Comparison of ENCODE assay signal across 8 mouse cellular contexts in the genomic region with DNA sequence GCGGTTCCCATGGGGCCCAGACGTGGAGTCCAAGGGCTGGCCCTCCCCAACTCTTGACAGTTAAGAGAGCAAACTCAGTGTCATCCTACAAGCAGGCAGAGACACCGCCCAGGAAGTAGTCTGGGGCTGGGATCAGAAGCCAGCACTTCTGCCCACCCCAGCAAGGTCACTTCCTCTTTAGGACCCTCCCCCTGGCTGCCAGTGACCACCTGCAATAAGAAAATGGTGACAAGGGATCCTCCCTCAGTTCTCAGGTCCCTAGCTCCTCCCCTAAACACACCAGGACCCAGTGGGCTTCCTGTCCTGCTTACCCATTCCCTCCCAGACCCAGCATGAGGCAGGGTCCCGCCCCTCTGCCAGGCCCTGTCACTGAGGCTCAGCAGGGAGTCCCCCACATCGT. TPM values are rescaled to one million over a fixed set of nuclear protein-coding genes. Genes with fewer than 3 reads are reported as not detected.
DNase-seq lines count a peak whose midpoint lies in the region; ATAC-seq and TF ChIP-seq lines count a peak whose summit lies in the region.

No protein-coding gene starts in this region.

- peaks cover 76% of the 10 kb centered on the region for H3K79me2 ChIP-seq in myocyte (ENCODE audit: control insufficient read depth, insufficient read depth)

- H3K27me3 ChIP-seq in limb, embryonic 12.5 days, result 0 out of 2 replicates have a peak, but pooled peaks cover 3% of the 10 kb centered on the region
- no peaks in the 10 kb centered on the region for H3K27me3 ChIP-seq in myocyte (ENCODE audit: control insufficient read depth, insufficient read depth, insufficient read length)
- peaks cover 27% of the 10 kb centered on the region for H3K27me3 ChIP-seq in forebrain, embryonic 14.5 days (replicated peaks; ENCODE audit: control insufficient read depth, insufficient read depth, low read length)
- H3K27me3 ChIP-seq in forebrain, embryonic 16.5 days (replicated peaks; ENCODE audit: control insufficient read depth, insufficient read depth, low read length), result peaks cover 22% of the 10 kb centered on the region

- ATAC-seq in granulocyte monocyte progenitor cell, adult 5-6 weeks (replicated peaks; ENCODE audit: poor library complexity, severe bottlenecking), result peak; percentile 83
- no peak for ATAC-seq in limb, embryonic 12.5 days (ENCODE audit: insufficient number of reproducible peaks, insufficient read depth, low FRiP score, low TSS enrichment, low read depth)
- no peak for ATAC-seq in forebrain, embryonic 14.5 days
- ATAC-seq in forebrain, embryonic 16.5 days, result no peak

- H3K4me2 ChIP-seq in limb, embryonic 12.5 days, result peak overlapping the region; percentile 23; the same call in 1 of the 2 replicates
- peak overlapping the region; percentile 97 for H3K4me2 ChIP-seq in myocyte (ENCODE audit: low read depth)
- no peak overlapping the region for H3K4me2 ChIP-seq in forebrain, embryonic 14.5 days (ENCODE audit: low read length)
- H3K4me2 ChIP-seq in forebrain, embryonic 16.5 days (ENCODE audit: low read length), result no peak overlapping the region

- TF ChIP-seq POLR2A in myocyte (IDR thresholded peaks at IDR 0.05; ENCODE audit: insufficient read length, low read depth), result no peak

- peaks cover 41% of the 10 kb centered on the region for H3K4me1 ChIP-seq in limb, embryonic 12.5 days (replicated peaks)
- H3K4me1 ChIP-seq in forebrain, embryonic 14.5 days (ENCODE audit: control insufficient read depth, insufficient read depth, low read length), result no peaks in the 10 kb centered on the region
- H3K4me1 ChIP-seq in forebrain, embryonic 16.5 days (replicated peaks; ENCODE audit: control insufficient read depth, insufficient read depth, low read length), result peaks cover 20% of the 10 kb centered on the region

- DNase-seq in kidney, adult 11 months, result peak; percentile 53
- no peak for DNase-seq in kidney, adult 18-20 months
- DNase-seq in forebrain, embryonic 14.5 days (ENCODE audit: low spot score), result no peak
- no peak for DNase-seq in left cerebral cortex, adult 11 months (ENCODE audit: low spot score)

- 0 out of 2 replicates have a peak overlapping the region, but pooled peaks have one; percentile 29 for H3K27ac ChIP-seq in limb, embryonic 12.5 days
- no peak overlapping the region for H3K27ac ChIP-seq in forebrain, embryonic 14.5 days (ENCODE audit: low read depth, low read length)
- H3K27ac ChIP-seq in forebrain, embryonic 16.5 days (ENCODE audit: low read length), result no peak overlapping the region

- no peak overlapping the region for H3K4me3 ChIP-seq in limb, embryonic 12.5 days (replicated peaks)
- H3K4me3 ChIP-seq in myocyte, result peak overlapping the region; percentile 86
- H3K4me3 ChIP-seq in forebrain, embryonic 14.5 days (ENCODE audit: low read depth, low read length), result no peak overlapping the region
- H3K4me3 ChIP-seq in forebrain, embryonic 16.5 days (replicated peaks; ENCODE audit: low read length), result no peak overlapping the region

- H3K36me3 ChIP-seq in limb, embryonic 12.5 days, result peaks cover 6% of the 10 kb centered on the region; the same call in 1 of the 2 replicates
- peaks cover 6% of the 10 kb centered on the region for H3K36me3 ChIP-seq in myocyte (ENCODE audit: control insufficient read depth, insufficient read depth)
- H3K36me3 ChIP-seq in forebrain, embryonic 14.5 days (ENCODE audit: control insufficient read depth, insufficient read depth, low read length), result no peaks in the 10 kb centered on the region
- H3K36me3 ChIP-seq in forebrain, embryonic 16.5 days (ENCODE audit: control insufficient read depth, insufficient read depth), result no peaks in the 10 kb centered on the region

- WGBS in limb, embryonic 12.5 days, result 24% methylated on average over 5 of the region's 5 CpGs
- 42% methylated on average over 5 of the region's 5 CpGs for WGBS in forebrain, embryonic 14.5 days
- 35% methylated on average over 5 of the region's 5 CpGs for WGBS in forebrain, embryonic 16.5 days

- H3ac ChIP-seq in myocyte (ENCODE audit: control insufficient read depth, insufficient read length), result no peak overlapping the region

- no peak overlapping the region for H3K9ac ChIP-seq in limb, embryonic 12.5 days (replicated peaks)
- H3K9ac ChIP-seq in forebrain, embryonic 14.5 days (ENCODE audit: low read length), result no peak overlapping the region
- H3K9ac ChIP-seq in forebrain, embryonic 16.5 days (replicated peaks; ENCODE audit: low read depth, low read length), result no peak overlapping the region

- H3K9me3 ChIP-seq in limb, embryonic 12.5 days, result no peaks in the 10 kb centered on the region
- no peaks in the 10 kb centered on the region for H3K9me3 ChIP-seq in forebrain, embryonic 14.5 days (replicated peaks; ENCODE audit: control insufficient read depth, low read length)
- no peaks in the 10 kb centered on the region for H3K9me3 ChIP-seq in forebrain, embryonic 16.5 days (ENCODE audit: control insufficient read depth, low read length)

TF ChIP-seq in myocyte, 11 proteins besides CTCF, POLR2A, EP300 and RAD21:
- no peak for TF ChIP-seq SRF (IDR thresholded peaks at IDR 0.05; ENCODE audit: control insufficient read depth, insufficient read length, low read depth)
- TF ChIP-seq REST (IDR thresholded peaks at IDR 0.05; ENCODE audit: insufficient read depth, insufficient read length), result no peak
- TF ChIP-seq USF1 (IDR thresholded peaks at IDR 0.05; ENCODE audit: low read depth), result no peak
- TF ChIP-seq MYOG (IDR thresholded peaks at IDR 0.05; ENCODE audit: control insufficient read depth in 1 of 3, insufficient read depth in 1 of 3, insufficient read length in 2 of 3, low read depth in 2 of 3), result no peak
- no peak for TF ChIP-seq CEBPB (IDR thresholded peaks at IDR 0.05; ENCODE audit: insufficient read depth, poor library complexity, severe bottlenecking)
- TF ChIP-seq POLR2AphosphoS2 (IDR thresholded peaks at IDR 0.05; ENCODE audit: insufficient read length, low read depth), result no peak
- TF ChIP-seq TCF3 (IDR thresholded peaks at IDR 0.05; ENCODE audit: insufficient read length, low read depth), result no peak
- TF ChIP-seq TCF12 (IDR thresholded peaks at IDR 0.05; ENCODE audit: insufficient read depth, poor library complexity, severe bottlenecking), result no peak
- TF ChIP-seq MYOD1 (IDR thresholded peaks at IDR 0.05; ENCODE audit: control insufficient read depth in 1 of 3, insufficient read length in 2 of 3, low read depth in 2 of 3), result no peak
- TF ChIP-seq MAX (IDR thresholded peaks at IDR 0.05; ENCODE audit: low read depth), result no peak
- no peak for TF ChIP-seq E2F4 (IDR thresholded peaks at IDR 0.05; ENCODE audit: insufficient read depth)

RNA-seq across cellular contexts. Expression of gene Piezo1, which starts 3.3 kb away (rescaled TPM):
- 19.4 and 67.1 TPM in 2 replicates for total RNA-seq in granulocyte monocyte progenitor cell, adult 5-6 weeks (2014; fragmentation: Nextera tagmentation)
- 15.8 and 22.4 TPM in 2 replicates for total RNA-seq in granulocyte monocyte progenitor cell, adult 5-6 weeks (2017)
- polyA plus RNA-seq in limb, embryonic 12.5 days (2016; fragmentation: Nextera tagmentation; extraction: Ambion mirVana), result 11.9 and 13.9 TPM in 2 replicates
- 156 TPM for polyA plus RNA-seq in myocyte (2012; fragmentation: generic; extraction: Trizol)
- polyA plus RNA-seq in forebrain, embryonic 14.5 days (2014; fragmentation: Nextera tagmentation; extraction: Ambion mirVana), result 1.2 and 1.6 TPM in 2 replicates
- polyA plus RNA-seq in forebrain, embryonic 16.5 days (2015; fragmentation: Nextera tagmentation; extraction: Ambion mirVana), result 1.9 and 3.4 TPM in 2 replicates

RNA-seq across cellular contexts. Expression of gene Cdt1, which starts 20.0 kb away (rescaled TPM):
- total RNA-seq in granulocyte monocyte progenitor cell, adult 5-6 weeks (2014; fragmentation: Nextera tagmentation), result 76.0 and 153 TPM in 2 replicates
- 38.6 and 38.8 TPM in 2 replicates for total RNA-seq in granulocyte monocyte progenitor cell, adult 5-6 weeks (2017)
- polyA plus RNA-seq in limb, embryonic 12.5 days (2016; fragmentation: Nextera tagmentation; extraction: Ambion mirVana), result 52.3 and 52.7 TPM in 2 replicates
- polyA plus RNA-seq in myocyte (2012; fragmentation: generic; extraction: Trizol), result 19.7 TPM
- 12.8 and 13.4 TPM in 2 replicates for polyA plus RNA-seq in forebrain, embryonic 14.5 days (2014; fragmentation: Nextera tagmentation; extraction: Ambion mirVana)
- 12.0 and 13.9 TPM in 2 replicates for polyA plus RNA-seq in forebrain, embryonic 16.5 days (2015; fragmentation: Nextera tagmentation; extraction: Ambion mirVana)

RNA-seq across cellular contexts. Expression of gene Aprt, which starts 28.9 kb away (rescaled TPM):
- total RNA-seq in granulocyte monocyte progenitor cell, adult 5-6 weeks (2014; fragmentation: Nextera tagmentation), result 276 and 290 TPM in 2 replicates
- total RNA-seq in granulocyte monocyte progenitor cell, adult 5-6 weeks (2017), result 139 and 228 TPM in 2 replicates
- 299 and 305 TPM in 2 replicates for polyA plus RNA-seq in limb, embryonic 12.5 days (2016; fragmentation: Nextera tagmentation; extraction: Ambion mirVana)
- polyA plus RNA-seq in myocyte (2012; fragmentation: generic; extraction: Trizol), result 261 TPM
- polyA plus RNA-seq in forebrain, embryonic 14.5 days (2014; fragmentation: Nextera tagmentation; extraction: Ambion mirVana), result 200 and 247 TPM in 2 replicates
- 184 and 204 TPM in 2 replicates for polyA plus RNA-seq in forebrain, embryonic 16.5 days (2015; fragmentation: Nextera tagmentation; extraction: Ambion mirVana)

Comparison
In these comparisons a context has a peak if more than half of its experiments do, and no peak if none do; other contexts are left out.
1. H3K4me2 ChIP-seq: peak in limb, embryonic 12.5 days (single experiment) and myocyte (single experiment); none in forebrain, embryonic 14.5 days (single experiment) and forebrain, embryonic 16.5 days (single experiment).
2. RNA of gene Piezo1, which starts 3.3 kb away (polyA plus RNA-seq): 156 TPM in myocyte (single experiment); 11.9 to 13.9 TPM in limb, embryonic 12.5 days, 1.9 to 3.4 TPM in forebrain, embryonic 16.5 days and 1.2 to 1.6 TPM in forebrain, embryonic 14.5 days; every median in the first group is over 10 times any median in the second.